Mouse (Mus musculus) lung, postnatal 0 days (tissue): Measurements from ENCODE around the gene Cytip.

Source experiments
- CTCF ChIP-seq: IDR thresholded peaks from 2 replicates; pipeline ENCODE4 v1.5.1; 2016; ENCODE audit warnings: antibody characterized with exemption, mild to moderate bottlenecking
- EP300 ChIP-seq: IDR thresholded peaks from 2 replicates; pipeline ENCODE4 v1.6.1; 2016; ENCODE audit warnings: antibody characterized with exemption, mild to moderate bottlenecking, control low read depth

DNA sequence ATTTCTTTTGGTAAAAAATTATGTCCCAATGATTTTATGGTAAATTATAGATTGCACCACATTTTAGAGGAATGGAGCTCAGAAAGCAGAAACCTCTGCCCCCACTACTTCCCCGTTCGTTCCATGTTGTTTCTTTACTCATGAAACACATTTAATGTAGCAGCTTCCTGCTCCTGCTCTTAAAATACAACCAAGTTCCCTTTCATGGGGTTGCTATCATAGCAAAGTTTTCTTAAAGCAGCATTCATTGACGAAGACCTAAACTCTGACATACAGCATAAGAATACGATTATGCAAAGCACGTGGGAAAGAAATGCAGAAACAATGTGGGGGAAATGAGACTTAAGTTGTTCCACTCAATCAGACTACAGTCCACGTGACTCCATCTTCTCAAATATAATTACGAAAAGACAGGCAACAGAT lies 45.3 kb downstream of the Cytip start:
- no peak for TF ChIP-seq CTCF
- no peak for TF ChIP-seq EP300
